11 mouse cellular contexts compared by ENCODE assay signal in the genomic region with DNA sequence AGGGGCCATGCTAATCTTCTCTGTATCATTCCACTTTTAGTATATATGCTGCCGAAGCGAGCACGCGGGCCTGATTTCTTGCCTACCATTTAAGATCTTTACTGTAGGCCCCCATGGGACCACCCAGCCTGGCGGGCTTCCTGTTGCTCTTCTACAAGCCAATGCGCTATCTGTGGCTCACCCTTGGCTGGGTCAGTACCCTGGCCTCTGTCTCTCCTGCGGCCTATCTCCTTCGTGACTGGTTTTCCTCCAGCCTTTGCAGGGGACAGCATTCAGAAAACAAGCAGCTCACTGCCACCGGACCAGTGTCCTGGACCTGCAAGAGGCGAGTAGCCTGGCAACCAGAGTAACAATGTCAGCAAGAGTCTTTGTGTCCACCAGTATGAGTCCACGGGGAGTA. TPM values are rescaled to one million over a fixed set of nuclear protein-coding genes. Genes with fewer than 3 reads are reported as not detected.
DNase-seq lines count a peak whose midpoint lies in the region; ATAC-seq and TF ChIP-seq lines count a peak whose summit lies in the region.
"Had no signal": no experiment of that assay in that cellular context is flagged by ENCODE, and none has a peak within 500 bp of the region (broad histone marks: within the 10 kb centered on the region; RNA-seq: fewer than 3 reads in every experiment).

No protein-coding gene starts in this region.

- TF ChIP-seq CTCF in heart, adult 2 months (IDR thresholded peaks at IDR 0.05): no peak
- no peak for TF ChIP-seq CTCF in layer of hippocampus, adult 2 months (conservative IDR thresholded peaks at IDR 0.05)

- 0 out of 2 replicates have a peak overlapping the region, but pooled peaks have one; percentile 5 for H3K9ac ChIP-seq in heart, adult 2 months (ENCODE audit: low read depth, low read length)
- H3K9ac ChIP-seq in liver, embryonic 11.5 days (ENCODE audit: low read depth, low read length): no peak overlapping the region
- H3K9ac ChIP-seq: forebrain, embryonic 12.5 days had no signal

- no peak for ATAC-seq in liver, embryonic 11.5 days (replicated peaks; ENCODE audit: low FRiP score)
- no peak for ATAC-seq in erythroid progenitor cell, adult 5-6 weeks (replicated peaks; ENCODE audit: low FRiP score, poor library complexity, severe bottlenecking)

- no peaks in the 10 kb centered on the region for H3K9me3 ChIP-seq in liver, embryonic 11.5 days (ENCODE audit: control insufficient read depth, low read length)
- H3K9me3 ChIP-seq: forebrain, embryonic 12.5 days had no signal

- H3K4me1 ChIP-seq in heart, adult 2 months (ENCODE audit: control insufficient read depth, insufficient read depth, low read length): peaks cover 56% of the 10 kb centered on the region
- peaks cover 62% of the 10 kb centered on the region for H3K4me1 ChIP-seq in brown adipose tissue, adult 24 weeks (ENCODE audit: control insufficient read depth, insufficient read depth, insufficient read length, low read length)
- H3K4me1 ChIP-seq in liver, embryonic 11.5 days (replicated peaks; ENCODE audit: control insufficient read depth, insufficient read depth, low read length): peaks cover 82% of the 10 kb centered on the region

- no peak for TF ChIP-seq POLR2A in heart, adult 2 months (IDR thresholded peaks at IDR 0.05; ENCODE audit: insufficient read depth, low read depth, low read length)

- no peak for TF ChIP-seq EP300 in heart, adult 2 months (IDR thresholded peaks at IDR 0.05; ENCODE audit: insufficient read depth, low read depth, low read length)

- WGBS in heart, adult 2 months: 41% methylated on average over 11 of the region's 11 CpGs
- 58% methylated on average over 11 of the region's 11 CpGs for WGBS in liver, embryonic 11.5 days

- H3K36me3 ChIP-seq in heart, adult 2 months (ENCODE audit: control insufficient read depth, insufficient read depth, low read length): no peaks in the 10 kb centered on the region
- H3K36me3 ChIP-seq in liver, embryonic 11.5 days (ENCODE audit: control insufficient read depth, insufficient read depth, low read length): no peaks in the 10 kb centered on the region; the same call in 1 of the 2 replicates
- H3K36me3 ChIP-seq: forebrain, embryonic 12.5 days had no signal

- DNase-seq in heart, adult 2 months: peak in 1 of 2 experiments; percentile 38
- DNase-seq in heart, postnatal 36 days: no peak
- no peak for DNase-seq in layer of hippocampus, adult 2 months (ENCODE audit: low spot score in 2 of 2)
- DNase-seq in layer of hippocampus, adult 8-10 months (ENCODE audit: low spot score in 2 of 2): no peak
- DNase-seq in liver, embryonic 11.5 days (ENCODE audit: low spot score): no peak
- DNase-seq in adrenal gland, postnatal 14 days: no peak
- DNase-seq: adrenal gland, postnatal 10 days; gastrocnemius, postnatal 25 days had no signal

- H3K27ac ChIP-seq in heart, adult 2 months: peak overlapping the region; percentile 88
- H3K27ac ChIP-seq in layer of hippocampus, adult 2 months: peak overlapping the region; percentile 36; the same call in 1 of the 2 replicates
- peak overlapping the region; percentile 90 for H3K27ac ChIP-seq in brown adipose tissue, adult 24 weeks (replicated peaks; ENCODE audit: low read depth, low read length)
- no peak overlapping the region; the same call in 1 of the 2 replicates for H3K27ac ChIP-seq in liver, embryonic 11.5 days (ENCODE audit: low read depth, low read length)
- H3K27ac ChIP-seq: forebrain, embryonic 12.5 days had no signal

- peak overlapping the region; percentile 15; the same call in 1 of the 2 replicates for H3K4me2 ChIP-seq in liver, embryonic 11.5 days
- H3K4me2 ChIP-seq: forebrain, embryonic 12.5 days had no signal

- H3K79me2 ChIP-seq in heart, adult 2 months (replicated peaks; ENCODE audit: control insufficient read depth, insufficient read depth, low read length): no peaks in the 10 kb centered on the region

- H3K27me3 ChIP-seq in heart, adult 2 months (ENCODE audit: control insufficient read depth, insufficient read depth, low read length): no peaks in the 10 kb centered on the region
- H3K27me3 ChIP-seq in liver, embryonic 11.5 days (replicated peaks; ENCODE audit: control insufficient read depth, insufficient read depth, low read length): no peaks in the 10 kb centered on the region

- no peak overlapping the region for H3K4me3 ChIP-seq in heart, adult 2 months
- no peak overlapping the region for H3K4me3 ChIP-seq in layer of hippocampus, adult 2 months
- H3K4me3 ChIP-seq in brown adipose tissue, adult 24 weeks (ENCODE audit: insufficient read depth, low read depth, low read length): no peak overlapping the region
- no peak overlapping the region for H3K4me3 ChIP-seq in liver, embryonic 11.5 days (ENCODE audit: low read depth, low read length)
- H3K4me3 ChIP-seq: forebrain, embryonic 12.5 days had no signal

- intact Hi-C loops in heart, adult 2 months (cut with DNase I): no loop called here
- intact Hi-C loops in heart, postnatal 36 days (cut with DNase I): no loop called here

RNA-seq across cellular contexts. Expression of a gene that starts 30.5 kb away (rescaled TPM):
- total RNA-seq in heart, adult 2 months (2021): 10 to 100 TPM; 14.0 to 14.8 TPM
- 48.5 and 55.5 TPM in 2 replicates for polyA plus RNA-seq in heart, adult 2 months (2012; rRNA removed)
- total RNA-seq in heart, postnatal 36 days (2021): 10 to 100 TPM; 18.8 to 21.6 TPM
- 1 to 10 TPM; 3.1 to 5.5 TPM for total RNA-seq in layer of hippocampus, adult 2 months (2021)
- total RNA-seq in layer of hippocampus, adult 8-10 months (2022): 1 to 10 TPM; 4.6 to 7.0 (median 4.9) TPM
- 14.7 and 20.4 TPM in 2 replicates for polyA plus RNA-seq in brown adipose tissue, adult 24 weeks (2012; ENCODE audit: insufficient read depth, insufficient read length, missing spikeins)
- polyA plus RNA-seq in liver, embryonic 11.5 days (2014; fragmentation: Nextera tagmentation; extraction: Ambion mirVana): 29.7 and 45.8 TPM in 2 replicates
- total RNA-seq in erythroid progenitor cell, adult 5-6 weeks (2015; ENCODE audit: low replicate concordance): 32.1 and 43.2 TPM in 2 replicates
- 31.8 and 52.9 TPM in 2 replicates for total RNA-seq in erythroid progenitor cell, adult 5-6 weeks (2017; ENCODE audit: low replicate concordance)
- total RNA-seq in adrenal gland, postnatal 14 days (2021): 23.2 and 29.9 TPM in 2 replicates

RNA-seq across cellular contexts. Expression of a gene that starts 44.7 kb away (rescaled TPM):
- 1 to 10 TPM; 5.6 to 7.7 TPM for total RNA-seq in heart, adult 2 months (2021)
- 12.3 and 15.8 TPM in 2 replicates for polyA plus RNA-seq in heart, adult 2 months (2012; rRNA removed)
- 10 to 100 TPM in 1 of 2 experiments, 1 to 10 TPM in 1; 7.1 to 10.7 TPM for total RNA-seq in heart, postnatal 36 days (2021)
- total RNA-seq in layer of hippocampus, adult 2 months (2021): 10 to 100 TPM; 22.8 to 23.7 TPM
- total RNA-seq in layer of hippocampus, adult 8-10 months (2022): 10 to 100 TPM; 23.4 to 31.5 (median 27.6) TPM
- polyA plus RNA-seq in brown adipose tissue, adult 24 weeks (2012; ENCODE audit: insufficient read depth, insufficient read length, missing spikeins): 13.8 and 15.1 TPM in 2 replicates
- polyA plus RNA-seq in liver, embryonic 11.5 days (2014; fragmentation: Nextera tagmentation; extraction: Ambion mirVana): 51.9 and 55.6 TPM in 2 replicates
- total RNA-seq in erythroid progenitor cell, adult 5-6 weeks (2015; ENCODE audit: low replicate concordance): 7.1 and 9.7 TPM in 2 replicates
- 0.23 and 0.51 TPM in 2 replicates for total RNA-seq in erythroid progenitor cell, adult 5-6 weeks (2017; ENCODE audit: low replicate concordance)
- total RNA-seq in adrenal gland, postnatal 14 days (2021): 21.3 and 23.0 TPM in 2 replicates

RNA-seq across cellular contexts. Expression of a gene that starts 44.7 kb away (rescaled TPM):
- 10 to 100 TPM; 36.9 to 41.6 TPM for total RNA-seq in heart, adult 2 months (2021)
- 91.3 and 99.4 TPM in 2 replicates for polyA plus RNA-seq in heart, adult 2 months (2012; rRNA removed)
- total RNA-seq in heart, postnatal 36 days (2021): 10 to 100 TPM; 37.3 to 40.0 TPM
- 10 to 100 TPM; 32.7 to 39.5 TPM for total RNA-seq in layer of hippocampus, adult 2 months (2021)
- total RNA-seq in layer of hippocampus, adult 8-10 months (2022): 10 to 100 TPM; 26.9 to 40.7 (median 31.3) TPM
- polyA plus RNA-seq in brown adipose tissue, adult 24 weeks (2012; ENCODE audit: insufficient read depth, insufficient read length, missing spikeins): 19.0 and 28.7 TPM in 2 replicates
- 24.7 and 26.8 TPM in 2 replicates for polyA plus RNA-seq in liver, embryonic 11.5 days (2014; fragmentation: Nextera tagmentation; extraction: Ambion mirVana)
- 15.5 and 20.9 TPM in 2 replicates for total RNA-seq in erythroid progenitor cell, adult 5-6 weeks (2015; ENCODE audit: low replicate concordance)
- 6.8 and 12.5 TPM in 2 replicates for total RNA-seq in erythroid progenitor cell, adult 5-6 weeks (2017; ENCODE audit: low replicate concordance)
- 37.9 and 38.5 TPM in 2 replicates for total RNA-seq in adrenal gland, postnatal 14 days (2021)

RNA-seq across cellular contexts. Expression of a gene that starts 47.2 kb away (rescaled TPM):
- 1 to 10 TPM; 2.0 to 2.7 TPM for total RNA-seq in heart, adult 2 months (2021)
- polyA plus RNA-seq in heart, adult 2 months (2012; rRNA removed): 3.2 and 3.5 TPM in 2 replicates
- 1 to 10 TPM; 2.4 to 2.5 TPM for total RNA-seq in heart, postnatal 36 days (2021)
- 1 to 10 TPM; 1.3 to 1.6 TPM for total RNA-seq in layer of hippocampus, adult 2 months (2021)
- total RNA-seq in layer of hippocampus, adult 8-10 months (2022): 1 to 10 TPM; 1.4 to 2.4 (median 1.7) TPM
- 0.48 and 0.58 TPM in 2 replicates for polyA plus RNA-seq in brown adipose tissue, adult 24 weeks (2012; ENCODE audit: insufficient read depth, insufficient read length, missing spikeins)
- 93.2 and 98.2 TPM in 2 replicates for polyA plus RNA-seq in liver, embryonic 11.5 days (2014; fragmentation: Nextera tagmentation; extraction: Ambion mirVana)
- total RNA-seq in erythroid progenitor cell, adult 5-6 weeks (2015; ENCODE audit: low replicate concordance): 55.5 and 65.8 TPM in 2 replicates
- total RNA-seq in erythroid progenitor cell, adult 5-6 weeks (2017; ENCODE audit: low replicate concordance): 33.0 and 77.8 TPM in 2 replicates
- 15.5 and 15.8 TPM in 2 replicates for total RNA-seq in adrenal gland, postnatal 14 days (2021)

RNA-seq across cellular contexts. Expression of a gene that starts 56.1 kb away (rescaled TPM):
- total RNA-seq in heart, adult 2 months (2021): 10 to 100 TPM; 36.6 to 38.5 TPM
- polyA plus RNA-seq in heart, adult 2 months (2012; rRNA removed): 42.1 and 45.1 TPM in 2 replicates
- total RNA-seq in heart, postnatal 36 days (2021): 10 to 100 TPM; 29.8 to 38.9 TPM
- total RNA-seq in layer of hippocampus, adult 2 months (2021): 10 to 100 TPM; 60.7 to 62.3 TPM
- total RNA-seq in layer of hippocampus, adult 8-10 months (2022): 10 to 100 TPM; 56.8 to 69.3 (median 60.2) TPM
- polyA plus RNA-seq in brown adipose tissue, adult 24 weeks (2012; ENCODE audit: insufficient read depth, insufficient read length, missing spikeins): 17.3 and 19.4 TPM in 2 replicates
- polyA plus RNA-seq in liver, embryonic 11.5 days (2014; fragmentation: Nextera tagmentation; extraction: Ambion mirVana): 400 and 425 TPM in 2 replicates
- total RNA-seq in erythroid progenitor cell, adult 5-6 weeks (2015; ENCODE audit: low replicate concordance): 39.4 and 53.7 TPM in 2 replicates
- 12.3 and 15.5 TPM in 2 replicates for total RNA-seq in erythroid progenitor cell, adult 5-6 weeks (2017; ENCODE audit: low replicate concordance)
- total RNA-seq in adrenal gland, postnatal 14 days (2021): 71.3 and 74.9 TPM in 2 replicates
